Mouse (Mus musculus) embryonic fibroblast, embryonic 13.5 days (primary cell): ENCODE results near the gene Rffl.

ENCODE experiments used
- CTCF ChIP-seq: IDR thresholded peaks from 2 replicates; pipeline ENCODE4 v1.5.1; 2011; ENCODE audit warnings: mild to moderate bottlenecking, control low read depth, low read length, moderate library complexity, borderline replicate concordance; ENCODE audit not compliant: insufficient read depth
- POLR2A ChIP-seq: IDR thresholded peaks from 2 replicates; pipeline ENCODE4 v1.6.1; 2011; ENCODE audit warnings: low read depth, mild to moderate bottlenecking, control low read depth, low read length, moderate library complexity

DNA sequence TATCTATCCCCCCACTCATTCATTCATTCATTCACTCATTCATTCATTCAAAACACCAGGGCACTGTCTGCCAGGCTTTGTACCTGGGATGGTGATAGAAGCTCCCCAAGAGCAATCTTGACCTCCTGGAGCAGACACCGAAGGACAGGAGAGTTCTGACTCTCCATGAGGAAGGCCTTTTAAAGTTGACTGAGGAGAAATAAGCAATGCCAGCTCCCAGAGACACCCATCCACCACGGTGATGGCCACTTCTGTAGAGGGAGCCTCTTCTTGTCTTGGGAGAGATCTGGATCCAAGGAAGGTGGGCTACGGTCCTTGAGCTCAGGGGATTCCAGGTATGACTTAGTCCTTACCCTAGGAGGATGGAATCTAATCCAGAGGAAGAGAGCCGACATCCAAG lies 39.2 kb upstream of the Rffl start, which contains the start of gene Unc45b:
- TF ChIP-seq CTCF, result no peak
- no peak for TF ChIP-seq POLR2A
